Mouse (Mus musculus): ENCODE data around the gene Iqsec1. TPM values are rescaled to one million over a fixed set of nuclear protein-coding genes. Genes with fewer than 3 reads are reported as not detected.

Gene Iqsec1
- total and polyA plus RNA-seq, 3 experiments = 17.0 to 90.4 (median 83.5) TPM

- Histone ChIP-seq H3K9ac (ENCODE audit: insufficient read depth, low read depth) (no peak overlapping the region), H3K4me1 (ENCODE audit: control insufficient read depth in 1 of 2, insufficient read depth in 2 of 2) (no peaks in the 10 kb centered on the region), H3K4me3 (replicated peaks in 1 of 3; ENCODE audit: low read depth in 2 of 3, low read length in 2 of 3, poor library complexity in 1 of 3) (no peak overlapping the region), H3K9me3 (replicated peaks; ENCODE audit: low read length) (peaks cover 10% of the 10 kb centered on the region), H3K27me3 (replicated peaks) (peaks cover 9% of the 10 kb centered on the region), H3K27ac (ENCODE audit: insufficient read depth, low read depth) (no peak overlapping the region), H3K4me2 (ENCODE audit: insufficient read depth, low read depth, poor library complexity, severe bottlenecking) (no peak overlapping the region), H3K36me3 (replicated peaks in 1 of 2; ENCODE audit: control insufficient read depth in 1 of 2, insufficient read depth in 1 of 2, low read length in 1 of 2) (no peaks in the 10 kb centered on the region), H3K79me2 (replicated peaks; ENCODE audit: control insufficient read depth, extremely low read depth, insufficient read depth, poor library complexity, severe bottlenecking) (no peaks in the 10 kb centered on the region)
- in situ Hi-C loops (cut with MboI; ENCODE audit: low pct_ligation_motif_present, low pct_unique_long_range_greater_than_20kb, low sequenced_read_pairs) = loop anchor here (25.0 kb wide), 1 partner anchor 162 kb away; no protein-coding TSS in a partner anchor
- no peak for DNase-seq (ENCODE audit: extremely low read depth)
- TF ChIP-seq IRF4 (IDR thresholded peaks at IDR 0.05; ENCODE audit: low read depth, low read length) = no peak
- TF ChIP-seq SIN3A (IDR thresholded peaks at IDR 0.05; ENCODE audit: low read length) = no peak
- TF ChIP-seq CHD1 (IDR thresholded peaks at IDR 0.05; ENCODE audit: low read depth, low read length) = no peak
- no peak for TF ChIP-seq TCF12 (IDR thresholded peaks at IDR 0.05; ENCODE audit: low read depth, low read length)
- TF ChIP-seq MAX (IDR thresholded peaks at IDR 0.05; ENCODE audit: low read length) = no peak
- TF ChIP-seq RCOR1 (conservative IDR thresholded peaks at IDR 0.05; ENCODE audit: low read depth, low read length) = no peak
- no peak for TF ChIP-seq HCFC1 (IDR thresholded peaks at IDR 0.05; ENCODE audit: low read depth, low read length)
- no peak for TF ChIP-seq CTCF (conservative IDR thresholded peaks at IDR 0.05 in 1 of 2, IDR thresholded peaks at IDR 0.05 in 1 of 2; ENCODE audit: low read depth in 2 of 2, low read length in 2 of 2)
- TF ChIP-seq EP300 (IDR thresholded peaks at IDR 0.05; ENCODE audit: low read length) = no peak
- TF ChIP-seq MAFK (IDR thresholded peaks at IDR 0.05; ENCODE audit: insufficient replicate concordance, low read length) = no peak
- TF ChIP-seq ZNF384 (IDR thresholded peaks at IDR 0.05; ENCODE audit: low read depth, low read length) = no peak
- TF ChIP-seq RAD21 (IDR thresholded peaks at IDR 0.05; ENCODE audit: low read depth, low read length) = no peak
- dilution Hi-C loops (cut with MboI; ENCODE audit: extremely low pct_ligation_motif_present, extremely low pct_unique_long_range_greater_than_20kb, low sequenced_read_pairs) = no loop called here
Observed at GRCm38 (mm10) chr6:90650634-90651033, 337.9 kb downstream of the Iqsec1 start.

DNA sequence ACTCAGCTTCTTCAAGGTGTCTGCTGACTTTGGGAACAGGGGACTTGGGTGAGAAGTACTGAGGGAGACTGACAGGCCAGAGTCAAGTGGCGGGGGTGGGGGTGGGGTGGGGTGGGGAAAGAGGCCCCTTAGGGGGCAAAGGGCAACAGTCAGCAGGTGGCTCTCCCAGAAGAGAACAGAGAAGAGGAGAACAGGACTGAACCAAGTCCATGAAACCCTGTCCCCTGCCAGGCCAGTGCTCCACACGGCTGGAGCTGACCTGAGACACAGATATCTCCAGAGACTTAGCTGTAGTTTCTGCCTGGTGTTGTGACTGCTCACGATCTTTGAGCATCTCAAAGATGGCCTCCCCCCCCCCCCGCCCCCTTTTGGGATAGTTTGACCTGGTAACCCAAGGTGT, 339.2 kb downstream of the Iqsec1 start:
- TF ChIP-seq ETS1 (conservative IDR thresholded peaks at IDR 0.05; ENCODE audit: low read depth, low read length) (no peak), PAX5 (IDR thresholded peaks at IDR 0.05; ENCODE audit: low read length) (no peak), ZC3H11A (IDR thresholded peaks at IDR 0.05; ENCODE audit: low read depth, low read length) (no peak)
- in situ Hi-C loops (cut with MboI; ENCODE audit: low pct_ligation_motif_present, low pct_unique_long_range_greater_than_20kb, low sequenced_read_pairs) = no loop called here

DNA sequence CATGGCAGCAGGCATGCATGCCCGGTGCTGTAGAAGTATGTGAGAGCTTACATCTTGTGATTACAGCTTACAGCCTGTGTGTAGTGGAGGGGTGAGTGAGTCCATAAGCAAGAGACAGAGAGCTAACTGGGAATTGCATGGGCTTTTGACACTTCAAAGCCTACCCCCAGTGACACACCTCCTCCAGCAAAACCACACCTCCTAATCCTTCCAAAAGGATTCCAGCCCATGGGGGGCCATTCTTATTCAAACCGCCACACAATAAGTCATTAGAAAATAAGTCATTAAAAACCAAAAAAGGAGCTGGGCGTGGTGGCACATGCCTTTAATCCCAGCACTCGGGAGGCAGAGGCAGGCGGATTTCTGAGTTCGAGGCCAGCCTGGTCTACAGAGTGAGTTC, 340.1 kb downstream of the Iqsec1 start:
- Histone ChIP-seq H3K4me1 (ENCODE audit: control insufficient read depth in 1 of 2, insufficient read depth in 2 of 2) (peaks cover 0 to 12% of the 10 kb centered on the region in 2 experiments; a peak in 2 of 4 replicates), H3K36me3 (replicated peaks in 1 of 2; ENCODE audit: control insufficient read depth in 1 of 2, insufficient read depth in 1 of 2, low read length in 1 of 2) (no peaks in the 10 kb centered on the region), H3K9ac (ENCODE audit: insufficient read depth, low read depth) (no peak overlapping the region), H3K9me3 (replicated peaks; ENCODE audit: low read length) (peaks cover 10% of the 10 kb centered on the region), H3K79me2 (replicated peaks; ENCODE audit: control insufficient read depth, extremely low read depth, insufficient read depth, poor library complexity, severe bottlenecking) (no peaks in the 10 kb centered on the region), H3K4me3 (replicated peaks in 1 of 3; ENCODE audit: low read depth in 2 of 3, low read length in 2 of 3, poor library complexity in 1 of 3) (no peak overlapping the region), H3K4me2 (ENCODE audit: insufficient read depth, low read depth, poor library complexity, severe bottlenecking) (no peak overlapping the region), H3K27me3 (replicated peaks) (peaks cover 16% of the 10 kb centered on the region), H3K27ac (ENCODE audit: insufficient read depth, low read depth) (no peak overlapping the region)
- in situ Hi-C loops (cut with MboI; ENCODE audit: low pct_ligation_motif_present, low pct_unique_long_range_greater_than_20kb, low sequenced_read_pairs) = no loop called here
- no peak for TF ChIP-seq RCOR1 (conservative IDR thresholded peaks at IDR 0.05; ENCODE audit: low read depth, low read length)
- no peak for TF ChIP-seq USF2 (conservative IDR thresholded peaks at IDR 0.05; ENCODE audit: low read depth, low read length)
- no peak for TF ChIP-seq ZNF384 (IDR thresholded peaks at IDR 0.05; ENCODE audit: low read depth, low read length)
- no peak for TF ChIP-seq MAX (IDR thresholded peaks at IDR 0.05; ENCODE audit: low read length)
- no peak for TF ChIP-seq MYC (IDR thresholded peaks at IDR 0.05; ENCODE audit: low read depth, low read length)
- no peak for TF ChIP-seq CHD2 (IDR thresholded peaks at IDR 0.05; ENCODE audit: low read length)
- TF ChIP-seq CTCF (conservative IDR thresholded peaks at IDR 0.05 in 1 of 2, IDR thresholded peaks at IDR 0.05 in 1 of 2; ENCODE audit: low read depth in 2 of 2, low read length in 2 of 2) = no peak
- no peak for TF ChIP-seq NELFE (IDR thresholded peaks at IDR 0.05; ENCODE audit: low read depth, low read length)
- no peak for TF ChIP-seq USF1 (IDR thresholded peaks at IDR 0.05; ENCODE audit: low read depth, low read length)
- no peak for TF ChIP-seq PAX5 (IDR thresholded peaks at IDR 0.05; ENCODE audit: low read length)
- TF ChIP-seq NRF1 (IDR thresholded peaks at IDR 0.05; ENCODE audit: low read depth, low read length) = no peak
- no peak for TF ChIP-seq ZMIZ1 (IDR thresholded peaks at IDR 0.05; ENCODE audit: low read depth, low read length)
- TF ChIP-seq TBP (conservative IDR thresholded peaks at IDR 0.05; ENCODE audit: low read depth, low read length) = no peak
- no peak for TF ChIP-seq ZKSCAN1 (IDR thresholded peaks at IDR 0.05; ENCODE audit: borderline replicate concordance, low read depth, low read length)
- TF ChIP-seq MAFK (IDR thresholded peaks at IDR 0.05; ENCODE audit: insufficient replicate concordance, low read length) = no peak
- TF ChIP-seq SMC3 (IDR thresholded peaks at IDR 0.05; ENCODE audit: low read depth, low read length) = no peak
- TF ChIP-seq CHD1 (IDR thresholded peaks at IDR 0.05; ENCODE audit: low read depth, low read length) = no peak
- no peak for TF ChIP-seq ZC3H11A (IDR thresholded peaks at IDR 0.05; ENCODE audit: low read depth, low read length)
- no peak for TF ChIP-seq SIN3A (IDR thresholded peaks at IDR 0.05; ENCODE audit: low read length)
- dilution Hi-C loops (cut with MboI; ENCODE audit: extremely low pct_ligation_motif_present, extremely low pct_unique_long_range_greater_than_20kb, low sequenced_read_pairs) = no loop called here
- DNase-seq (ENCODE audit: extremely low read depth) = no peak

More for the DNA sequence above, 339.2 kb downstream of the Iqsec1 start:
- H3K27me3 ChIP-seq (replicated peaks) = peaks cover 14% of the 10 kb centered on the region
- no peak overlapping the region for H3K4me3 ChIP-seq (replicated peaks in 1 of 3; ENCODE audit: low read depth in 2 of 3, low read length in 2 of 3, poor library complexity in 1 of 3)
- H3K9me3 ChIP-seq (replicated peaks; ENCODE audit: low read length) = peaks cover 10% of the 10 kb centered on the region
- H3K4me2 ChIP-seq (ENCODE audit: insufficient read depth, low read depth, poor library complexity, severe bottlenecking) = no peak overlapping the region
- H3K9ac ChIP-seq (ENCODE audit: insufficient read depth, low read depth) = no peak overlapping the region
- peaks cover 0 to 12% of the 10 kb centered on the region in 2 experiments; a peak in 2 of 4 replicates for H3K4me1 ChIP-seq (ENCODE audit: control insufficient read depth in 1 of 2, insufficient read depth in 2 of 2)
- DNase-seq (ENCODE audit: extremely low read depth) = no peak
- no peaks in the 10 kb centered on the region for H3K36me3 ChIP-seq (replicated peaks in 1 of 2; ENCODE audit: control insufficient read depth in 1 of 2, insufficient read depth in 1 of 2, low read length in 1 of 2)
- no peak overlapping the region for H3K27ac ChIP-seq (ENCODE audit: insufficient read depth, low read depth)
- dilution Hi-C loops (cut with MboI; ENCODE audit: extremely low pct_ligation_motif_present, extremely low pct_unique_long_range_greater_than_20kb, low sequenced_read_pairs) = no loop called here
- H3K79me2 ChIP-seq (replicated peaks; ENCODE audit: control insufficient read depth, extremely low read depth, insufficient read depth, poor library complexity, severe bottlenecking) = no peaks in the 10 kb centered on the region
